Mouse (Mus musculus) Patski (cell line): Measurements from ENCODE around the gene Prdx4. TPM values are rescaled to one million over a fixed set of nuclear protein-coding genes. Genes with fewer than 3 reads are reported as not detected.
"Not testable (repeated sequence)": the region's sequence is repeated elsewhere in the genome, so short reads cannot be mapped to it uniquely, and the experiment has no call there.

ENCODE experiments used
- ATAC-seq: fragments of 100-300 bp; one replicate; pipeline ENCODE4 v1.8.0; 2021
- CTCF ChIA-PET: fragments of 350-600 bp; sonication (Branson Sonifier 250); formaldehyde crosslinking; loops from one replicate; lab custom pipeline; 2022; ENCODE audit warnings: inconsistent platforms; lab: Charles Lee
- POLR2A ChIA-PET: fragments of 350-600 bp; sonication (Branson Sonifier 250); formaldehyde crosslinking; loops from one replicate; lab custom pipeline; 2022; ENCODE audit warnings: antibody characterized with exemption, inconsistent platforms; lab: Charles Lee
- DNase-seq: peaks from one replicate; pipeline ENCODE4 v3.0.0-alpha.2; 2011; ENCODE audit warnings: low read depth, low spot score
- H3K27me3 ChIP-seq: fragments of 371-371 bp; one replicate; pipeline ENCODE4 v1.5.1; 2021
- CTCF ChIP-seq: fragments of 100-300 bp; IDR thresholded peaks from one replicate; pipeline ENCODE4 v1.5.1; 2021
- in situ Hi-C: fragments of 300-500 bp; cut with MboI; formaldehyde crosslinking; loops from 3 replicates; pipeline ENCODE4 v1.11.1; 2018; ENCODE audit warnings: low pct_unique_long_range_greater_than_20kb, mixed read lengths
- polyA plus RNA-seq: library from polyadenylated mRNA; unstranded; gene quantifications from one replicate; pipeline ENCODE4 v1.2.3, GENCODE M21; 2021

Gene Prdx4
- 133 TPM for polyA plus RNA-seq

DNA sequence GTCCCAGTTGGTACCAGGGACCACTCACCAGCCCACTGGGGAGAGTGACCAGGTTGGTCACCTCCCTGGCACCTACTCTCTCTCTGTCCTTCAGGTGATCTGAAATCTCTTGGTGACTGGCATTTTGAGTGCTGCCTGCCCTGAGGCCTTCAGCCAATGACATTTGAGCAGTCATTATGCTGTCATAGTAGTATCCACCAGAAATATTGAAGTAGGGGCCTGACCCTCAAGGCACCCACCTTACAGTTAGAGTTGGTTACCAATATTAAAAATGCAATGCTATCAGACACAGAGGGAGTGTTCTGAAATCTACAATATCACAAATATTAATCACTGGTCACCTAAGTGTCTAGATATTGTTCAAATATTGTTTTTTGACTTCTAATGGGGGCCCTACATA, at the start of gene Prdx4:
TSS of gene Prdx4 (minus strand) at position 101 of the 400 bp plus-strand sequence.
- ChIA-PET CTCF (interaction anchor here (1.3 kb wide), 1 partner anchor 35 kb away, joined by 4 read pairs; no protein-coding TSS in a partner anchor), POLR2A (no interaction called here)
- ATAC-seq (no peak), DNase-seq (no peak)
- no peaks in the 10 kb centered on the region for H3K27me3 ChIP-seq
- no peak for TF ChIP-seq CTCF
- in situ Hi-C loops, result no loop called here

DNA sequence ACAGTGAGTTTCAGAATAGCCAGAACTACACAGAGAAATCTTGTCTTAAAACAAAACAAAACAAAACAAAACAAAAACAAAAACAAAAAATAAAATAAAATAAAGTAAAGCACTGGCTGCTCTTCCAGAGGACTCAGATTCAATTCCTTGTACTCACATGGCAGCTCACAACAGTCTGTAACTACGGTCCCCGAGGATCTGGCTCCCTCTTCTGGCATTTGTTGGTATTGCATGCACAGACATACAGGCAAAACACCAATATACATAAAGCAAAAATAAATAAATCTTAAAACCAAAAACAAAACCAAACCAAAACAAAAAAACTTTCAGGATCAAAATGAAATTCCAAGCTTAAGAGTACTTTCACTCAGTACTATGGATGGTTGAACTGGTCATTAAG, 36.0 kb upstream of the Prdx4 start:
- peak; percentile 74 for TF ChIP-seq CTCF
- in situ Hi-C loops, result no loop called here
- peaks cover 7% of the 10 kb centered on the region for H3K27me3 ChIP-seq
- ATAC-seq, result no peak
- ChIA-PET POLR2A (no interaction called here), CTCF (interaction anchor here (0.9 to 2.6 kb wide), 7 partner anchors 10 to 278 kb away, joined by 3 to 9 read pairs (median 4); no protein-coding TSS in a partner anchor)
- DNase-seq, result peak; percentile 1

DNA sequence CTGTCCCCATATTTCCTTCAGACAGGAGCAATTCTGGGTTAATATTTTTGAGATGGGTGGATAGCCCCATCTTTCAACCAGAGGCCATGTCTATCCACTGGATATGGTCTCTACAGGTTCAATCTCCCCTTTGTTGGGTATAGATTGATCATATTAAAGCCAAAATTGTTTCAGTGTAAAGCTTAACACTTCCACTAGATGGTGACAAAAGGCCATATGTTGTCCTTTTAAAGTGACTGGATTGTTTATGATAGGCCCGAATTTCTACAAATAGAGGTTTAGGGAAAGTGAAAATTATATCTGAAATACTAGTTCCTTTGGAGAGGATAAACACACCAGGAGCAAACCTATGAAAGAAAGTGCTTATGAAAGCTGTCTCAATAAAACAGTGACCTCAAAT, 34.9 kb upstream of the Prdx4 start:
- ChIA-PET POLR2A (no interaction called here), CTCF (interaction anchor here (0.7 to 2.6 kb wide), 9 partner anchors 8 to 277 kb away, joined by 3 to 9 read pairs (median 4); no protein-coding TSS in a partner anchor)
- DNase-seq (no peak), ATAC-seq (peak; percentile 60)
- in situ Hi-C loops, result no loop called here
- H3K27me3 ChIP-seq, result peaks cover 7% of the 10 kb centered on the region
- peak; percentile 50 for TF ChIP-seq CTCF

DNA sequence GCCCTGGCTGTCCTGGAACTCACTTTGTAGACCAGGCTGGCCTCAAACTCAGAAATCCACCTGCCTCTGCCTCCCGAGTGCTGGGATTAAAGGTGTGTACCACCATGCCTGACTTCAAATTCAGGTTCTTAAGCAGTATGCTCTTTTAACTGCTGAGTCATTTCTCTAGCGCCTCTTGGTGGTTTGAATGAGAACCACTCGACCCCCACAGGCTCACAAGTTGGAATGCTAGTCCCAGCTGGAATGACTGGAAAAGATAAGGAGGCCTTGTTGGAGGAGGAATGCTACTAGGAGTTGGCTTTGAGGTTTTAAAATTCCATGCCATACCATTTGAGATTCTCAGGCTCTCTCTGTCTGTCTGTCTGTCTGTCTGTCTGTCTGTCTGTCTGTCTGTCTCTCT, 29.6 kb upstream of the Prdx4 start:
- DNase-seq, POLR2A ChIA-PET, ATAC-seq, H3K27me3 ChIP-seq, in situ Hi-C loops, CTCF ChIA-PET: not testable (repeated sequence)
- TF ChIP-seq CTCF, result peak; percentile 15

DNA sequence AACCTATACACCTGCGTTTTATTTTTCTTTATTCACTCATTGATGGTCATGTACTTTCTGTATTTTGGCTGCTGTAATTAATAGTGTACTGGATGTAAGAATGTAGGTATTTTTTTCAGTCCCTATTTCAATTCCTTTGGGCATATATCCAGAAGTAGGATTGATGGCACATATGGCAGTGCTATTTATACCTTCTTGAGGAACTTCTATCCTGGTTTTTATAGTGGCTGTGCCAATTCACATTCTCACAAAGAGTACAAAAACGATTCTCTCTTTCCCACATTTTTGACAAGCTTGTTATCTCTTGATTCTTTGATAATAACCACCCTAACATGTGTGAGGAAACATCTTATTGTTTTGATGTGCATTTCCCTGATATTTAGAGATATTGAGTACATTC, 24.5 kb upstream of the Prdx4 start:
- ChIA-PET CTCF (interaction anchor here (2.1 kb wide), 1 partner anchor 11 kb away, joined by 9 read pairs; no protein-coding TSS in a partner anchor), POLR2A (no interaction called here)
- no peak for TF ChIP-seq CTCF
- in situ Hi-C loops, result no loop called here
- H3K27me3 ChIP-seq, result peaks cover 8% of the 10 kb centered on the region
- ATAC-seq (no peak), DNase-seq (no peak)

DNA sequence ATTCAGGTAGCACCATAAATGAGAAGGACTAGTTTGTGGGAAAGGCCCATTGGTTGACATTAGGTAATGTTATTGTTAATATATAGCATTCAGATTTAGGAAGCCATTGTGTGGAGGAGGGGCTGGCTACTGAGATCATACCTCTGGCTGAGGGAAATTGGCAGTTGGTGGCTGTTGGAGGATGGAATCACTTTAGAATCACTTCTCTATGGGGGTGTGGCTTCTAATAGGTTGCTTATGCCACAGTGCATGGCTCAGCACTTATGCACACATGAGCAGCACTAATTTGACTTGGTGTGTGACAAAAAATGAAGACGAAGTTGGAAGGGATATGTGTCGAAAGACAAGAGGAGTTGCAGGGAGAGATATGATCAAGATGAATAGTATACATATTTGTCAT, 5.7 kb upstream of the Prdx4 start:
- DNase-seq, result no peak

DNA sequence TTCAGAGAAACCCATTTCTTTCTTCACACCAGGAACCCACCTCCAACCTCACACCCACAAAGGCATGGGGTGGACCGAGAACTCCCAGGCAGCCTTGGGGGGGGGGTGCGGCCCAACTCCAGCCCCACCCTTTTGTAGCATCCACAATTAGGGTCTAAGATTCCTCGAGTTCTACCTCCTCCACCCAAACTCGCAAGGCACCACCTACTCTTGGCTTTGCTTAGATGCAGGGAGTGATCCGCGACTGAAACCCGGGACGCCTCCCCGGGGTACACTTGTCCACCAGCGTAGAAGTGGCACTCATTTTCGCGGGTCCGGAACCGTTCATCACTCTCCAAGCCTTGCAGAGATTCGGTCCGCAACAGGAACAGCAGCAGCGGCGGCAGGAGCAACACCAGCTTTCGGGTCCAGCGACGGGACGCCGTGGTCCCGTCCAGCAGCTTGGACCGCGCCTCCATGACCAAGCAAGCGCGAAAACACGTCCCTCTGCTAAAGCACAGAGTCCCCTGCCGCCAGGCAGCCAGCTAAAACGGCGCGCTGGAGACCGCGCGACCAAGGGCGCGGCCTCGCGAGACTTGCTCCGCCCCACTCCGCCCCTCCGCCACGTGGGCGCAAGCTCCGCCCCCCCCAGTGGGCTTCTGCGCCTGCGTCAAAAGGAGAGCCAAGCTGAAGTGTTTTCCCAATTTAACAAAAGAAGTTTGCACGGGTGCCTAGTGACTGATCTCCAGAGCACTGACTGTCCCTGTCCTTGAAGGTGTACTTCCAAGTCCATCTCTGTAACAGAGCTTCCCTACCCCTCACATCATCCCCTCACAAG, 2.4 kb downstream of the Prdx4 start:
- H3K27me3 ChIP-seq, result peaks cover 1% of the 10 kb centered on the region
- no peak for TF ChIP-seq CTCF
- in situ Hi-C loops, result no loop called here
- DNase-seq, result no peak
- ATAC-seq, result peak; percentile 94
- POLR2A ChIA-PET, result no interaction called here
- CTCF ChIA-PET, result interaction anchor here (0.8 kb wide), 1 partner anchor 20 kb away, joined by 4 read pairs; no protein-coding TSS in a partner anchor

More for the DNA sequence above, 5.7 kb upstream of the Prdx4 start:
- POLR2A ChIA-PET, result no interaction called here
- TF ChIP-seq CTCF, result no peak
- in situ Hi-C loops, result no loop called here
- no peak for ATAC-seq
- peaks cover 8% of the 10 kb centered on the region for H3K27me3 ChIP-seq
- CTCF ChIA-PET, result interaction anchor here (1.1 kb wide), 1 partner anchor 23 kb away, joined by 3 read pairs; no protein-coding TSS in a partner anchor

DNA sequence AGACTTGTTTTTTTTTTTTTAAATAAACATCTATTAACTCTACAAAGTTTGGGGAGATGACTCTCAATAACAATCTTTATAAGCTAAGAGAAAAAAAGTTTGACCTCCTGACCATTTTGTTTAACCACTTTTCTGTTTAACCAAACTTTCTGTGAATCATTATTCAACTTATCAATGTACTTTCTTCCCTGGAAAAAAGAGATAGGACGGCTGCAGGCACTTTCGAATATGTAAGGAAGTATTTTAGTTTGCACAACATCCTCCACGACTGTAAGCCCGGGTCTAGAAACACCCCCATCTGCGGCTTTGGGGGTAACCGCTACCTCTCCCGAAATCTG, 3.0 kb downstream of the Prdx4 start:
- no peak for TF ChIP-seq CTCF
- ChIA-PET POLR2A (no interaction called here), CTCF (no interaction called here)
- in situ Hi-C loops, result no loop called here
- no peak for DNase-seq
- H3K27me3 ChIP-seq, result peaks cover 7% of the 10 kb centered on the region
- ATAC-seq, result no peak

DNA sequence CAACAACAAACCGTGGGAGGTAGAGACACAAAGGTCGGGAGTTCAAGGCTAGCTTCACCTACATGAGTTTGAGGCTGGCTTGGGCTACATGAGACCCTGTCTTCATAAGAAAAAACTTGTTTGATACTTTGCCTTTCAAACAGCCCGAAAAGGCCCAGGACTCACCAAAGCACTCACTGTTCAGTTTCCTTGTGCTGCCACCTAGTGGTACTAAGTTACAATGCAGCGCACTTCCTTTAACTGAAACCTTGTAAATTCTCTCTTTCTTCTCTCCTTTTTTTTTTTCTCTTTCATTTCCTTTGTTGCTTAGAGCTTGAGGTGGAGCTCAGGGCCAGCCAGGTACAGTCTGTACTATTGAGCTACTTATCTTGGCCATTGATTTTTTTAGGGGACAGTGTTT, 22.5 kb downstream of the Prdx4 start:
- CTCF ChIA-PET, result interaction anchor here (0.7 to 2.0 kb wide), 13 partner anchors 9 to 220 kb away, joined by 3 to 8 read pairs (median 4); partner anchors contain the start of gene Acot9
- TF ChIP-seq CTCF, result peak; percentile 75
- POLR2A ChIA-PET, result interaction anchor here (1.1 kb wide), 1 partner anchor 53 kb away, joined by 3 read pairs; no protein-coding TSS in a partner anchor
- in situ Hi-C loops, result loop anchor here (5.0 to 25.0 kb wide), 4 partner anchors 103 to 606 kb away; partner anchors contain the start of gene Sat1
- peaks cover 7% of the 10 kb centered on the region for H3K27me3 ChIP-seq
- DNase-seq (no peak), ATAC-seq (peak; percentile 69)

DNA sequence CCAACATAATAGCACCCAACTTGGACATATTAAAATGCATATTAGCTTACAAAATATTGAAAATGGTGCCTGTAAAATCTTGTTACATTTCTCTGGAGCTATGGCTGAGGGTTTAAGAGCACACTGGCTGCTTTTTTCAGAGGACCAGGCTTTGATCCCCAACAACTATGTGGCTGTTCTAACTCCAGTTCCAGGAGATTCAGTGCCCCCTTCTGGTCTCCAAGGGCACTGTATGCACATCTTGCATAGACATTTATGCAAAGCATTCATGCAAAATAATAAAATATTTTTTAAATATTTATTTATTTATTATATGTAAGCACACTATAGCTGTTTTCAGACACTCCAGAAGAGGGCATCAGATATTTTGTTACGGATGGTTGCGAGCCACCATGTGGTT, 34.2 kb downstream of the Prdx4 start:
- ChIA-PET CTCF (interaction anchor here (0.9 to 1.1 kb wide), 2 partner anchors 9 to 70 kb away, joined by 3 to 5 read pairs; no protein-coding TSS in a partner anchor), POLR2A (interaction anchor here (0.6 kb wide), 1 partner anchor 18 kb away, joined by 3 read pairs; no protein-coding TSS in a partner anchor)
- no peak for ATAC-seq
- H3K27me3 ChIP-seq, result no peaks in the 10 kb centered on the region
- in situ Hi-C loops, result loop anchor here (25.0 kb wide), 1 partner anchor 594 kb away; no protein-coding TSS in a partner anchor
- peak; percentile 52 for TF ChIP-seq CTCF
- no peak for DNase-seq
